Mouse (Mus musculus): Measurements from ENCODE around the gene Cnp. TPM values are rescaled to one million over a fixed set of nuclear protein-coding genes. Genes with fewer than 3 reads are reported as not detected.
A peak's percentile ranks its signal among the peaks of the same experiment; 100 is the strongest.
"Not testable (repeated sequence)": the region's sequence is repeated elsewhere in the genome, so short reads cannot be mapped to it uniquely, and the experiment has no call there.

Gene Cnp
- polyA plus RNA-seq, 1 experiment from 2014 or later = 20.3 TPM

DNA sequence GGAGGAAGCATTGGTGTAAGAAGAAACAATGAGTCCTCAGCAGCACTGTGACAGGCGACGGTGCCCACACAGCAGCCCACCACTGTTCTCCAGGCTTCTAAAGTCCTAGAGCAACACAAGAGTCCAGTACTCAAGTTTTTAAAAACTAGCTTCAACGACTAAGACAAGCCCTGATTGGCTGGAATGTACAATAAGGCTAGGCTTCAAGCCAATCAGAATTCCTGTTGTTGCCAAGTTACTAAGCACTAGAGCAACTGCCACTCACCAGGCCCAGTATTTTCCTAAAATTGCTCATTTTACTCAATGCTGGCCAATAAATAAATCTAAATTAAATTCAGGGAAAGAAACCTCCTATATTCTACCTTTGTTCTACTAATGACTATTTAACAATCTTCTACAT lies 38.5 kb downstream of the Cnp start:
- no peak for ATAC-seq (replicated peaks; ENCODE audit: low FRiP score)
- Histone ChIP-seq H3K9me3 (ENCODE audit: control insufficient read depth, low read length) (no peaks in the 10 kb centered on the region), H3K9ac (ENCODE audit: low read length) (no peak overlapping the region), H3K4me3 (ENCODE audit: low read depth, low read length) (no peak overlapping the region), H3K4me2 (ENCODE audit: low read depth, low read length, severe bottlenecking) (no peak overlapping the region), H3K27me3 (ENCODE audit: control insufficient read depth, insufficient read depth, low read length) (no peaks in the 10 kb centered on the region), H3K36me3 (ENCODE audit: control insufficient read depth, insufficient read depth, low read length) (no peaks in the 10 kb centered on the region), H3K4me1 (replicated peaks; ENCODE audit: control insufficient read depth, insufficient read depth, low read length) (peaks cover 5% of the 10 kb centered on the region; the same call in 1 of the 2 replicates), H3K27ac (ENCODE audit: low read depth, low read length) (no peak overlapping the region)
- 94% methylated on average over 3 of the region's 3 CpGs for WGBS
- no peak for DNase-seq (ENCODE audit: low spot score)

DNA sequence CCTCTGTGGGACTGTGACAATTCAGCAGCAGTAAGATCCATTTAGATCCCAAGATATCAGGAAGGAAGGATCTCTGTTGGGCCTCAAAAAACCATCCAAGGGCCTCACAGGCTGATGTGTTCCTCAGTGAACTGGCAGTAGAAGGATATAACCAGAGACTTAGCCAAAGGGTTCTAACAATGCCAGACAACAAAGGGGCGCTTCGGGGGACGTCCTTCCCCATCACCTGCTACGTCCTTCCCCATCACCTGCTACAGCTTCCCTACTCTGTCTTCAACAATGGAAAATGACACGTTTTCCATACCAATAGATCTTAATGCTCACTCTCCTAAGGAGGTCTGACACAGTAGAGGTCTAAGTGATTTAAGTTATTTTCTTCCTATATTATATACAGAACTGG lies 41.6 kb downstream of the Cnp start:
- ATAC-seq (replicated peaks; ENCODE audit: low FRiP score) (no peak), DNase-seq (ENCODE audit: low spot score) (no peak)
- Histone ChIP-seq H3K27ac (ENCODE audit: low read depth, low read length) (no peak overlapping the region), H3K4me2 (ENCODE audit: low read depth, low read length, severe bottlenecking) (no peak overlapping the region), H3K4me1 (replicated peaks; ENCODE audit: control insufficient read depth, insufficient read depth, low read length) (peaks cover 10% of the 10 kb centered on the region; the same call in 1 of the 2 replicates), H3K9ac (ENCODE audit: low read length) (no peak overlapping the region), H3K27me3 (ENCODE audit: control insufficient read depth, insufficient read depth, low read length) (no peaks in the 10 kb centered on the region), H3K4me3 (ENCODE audit: low read depth, low read length) (no peak overlapping the region), H3K9me3 (ENCODE audit: control insufficient read depth, low read length) (no peaks in the 10 kb centered on the region), H3K36me3 (ENCODE audit: control insufficient read depth, insufficient read depth, low read length) (no peaks in the 10 kb centered on the region)
- 91% methylated on average over 5 of the region's 5 CpGs for WGBS

DNA sequence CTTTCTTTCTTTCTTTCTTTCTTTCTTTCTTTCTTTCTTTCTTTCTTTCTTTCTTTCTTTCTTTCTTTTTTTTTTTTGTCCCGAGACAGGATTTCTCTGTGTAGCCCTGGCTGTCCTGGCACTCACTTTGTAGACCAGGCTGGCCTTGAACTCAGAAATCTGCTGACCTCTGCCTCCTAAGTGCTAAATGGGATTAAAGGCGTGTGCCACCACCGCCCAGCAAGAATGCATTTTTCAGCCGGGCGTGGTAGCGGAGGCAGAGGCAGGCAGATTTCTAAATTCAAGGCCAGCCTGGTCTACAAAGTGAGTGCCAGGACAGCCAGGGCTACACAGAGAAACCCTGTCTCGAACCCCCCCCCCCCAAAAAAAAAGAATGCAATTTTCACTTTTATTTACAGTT lies 42.1 kb downstream of the Cnp start:
- not testable (repeated sequence) for H3K4me2 ChIP-seq (ENCODE audit: low read depth, low read length, severe bottlenecking); ATAC-seq (replicated peaks; ENCODE audit: low FRiP score); H3K9ac ChIP-seq (ENCODE audit: low read length); H3K27me3 ChIP-seq (ENCODE audit: control insufficient read depth, insufficient read depth, low read length); H3K4me3 ChIP-seq (ENCODE audit: low read depth, low read length); H3K9me3 ChIP-seq (ENCODE audit: control insufficient read depth, low read length); H3K4me1 ChIP-seq (replicated peaks; ENCODE audit: control insufficient read depth, insufficient read depth, low read length); H3K36me3 ChIP-seq (ENCODE audit: control insufficient read depth, insufficient read depth, low read length); H3K27ac ChIP-seq (ENCODE audit: low read depth, low read length); DNase-seq (ENCODE audit: low spot score)
- WGBS = 92% methylated on average over 7 of the region's 7 CpGs

DNA sequence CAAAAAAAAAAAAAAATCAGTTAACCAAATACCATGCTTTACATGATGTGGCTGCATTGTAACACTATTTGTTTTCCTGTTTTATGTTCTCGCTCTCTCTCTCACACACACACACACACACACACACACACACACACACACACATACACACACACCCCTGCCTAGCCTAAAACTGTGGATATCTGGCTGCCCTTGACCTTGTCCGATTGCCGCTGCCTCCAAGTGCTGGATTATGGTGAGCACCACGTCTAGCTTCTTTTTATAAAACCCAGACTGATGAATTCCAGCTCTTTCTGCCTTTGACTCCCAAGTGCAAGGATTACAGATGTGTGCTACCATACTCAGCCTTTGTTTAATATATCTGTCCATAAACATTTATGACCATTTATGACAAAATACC lies 42.8 kb downstream of the Cnp start:
- no peak for ATAC-seq (replicated peaks; ENCODE audit: low FRiP score)
- no peak overlapping the region for H3K4me3 ChIP-seq (ENCODE audit: low read depth, low read length)
- peak overlapping the region; percentile 1; the same call in 1 of the 2 replicates for H3K4me2 ChIP-seq (ENCODE audit: low read depth, low read length, severe bottlenecking)

DNA sequence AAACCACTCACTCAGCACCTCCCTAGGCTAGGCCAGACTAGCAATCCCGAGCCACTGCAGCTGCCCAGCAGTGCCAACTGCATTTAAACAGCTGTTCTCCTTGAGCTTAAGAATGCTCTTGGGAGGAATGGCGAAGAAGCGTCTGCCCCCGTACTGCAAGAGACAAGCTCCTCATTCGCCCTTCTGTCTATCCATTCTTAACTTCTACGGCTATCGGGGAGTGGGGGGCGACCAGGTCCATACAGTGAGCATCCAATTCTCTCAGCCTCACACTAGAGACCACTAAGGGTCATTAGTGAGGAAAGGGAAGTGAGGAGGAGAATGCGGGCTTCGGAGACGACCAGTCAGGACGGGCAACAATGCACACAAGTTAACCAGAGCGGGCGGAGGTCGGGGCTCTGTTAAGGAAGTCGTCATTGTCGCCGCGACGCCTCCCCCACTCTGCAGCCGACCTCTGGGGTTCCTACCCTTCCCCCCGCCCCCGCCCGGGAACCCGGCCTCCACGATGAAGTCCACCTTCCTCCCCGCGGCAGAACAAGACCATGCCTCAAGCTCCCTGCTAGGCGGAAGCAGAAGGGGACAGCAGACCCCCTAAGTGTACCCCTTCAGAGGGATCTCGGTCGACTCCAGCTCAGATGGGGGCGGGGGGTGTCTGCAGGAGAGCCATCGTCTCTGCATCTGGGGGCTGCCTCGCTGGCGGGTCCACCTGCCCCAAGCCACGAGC lies 44.2 kb downstream of the Cnp start, which contains the start of gene Nkiras2:
Gene Nkiras2, plus strand, starts transcription at position 484 of the 724 bp plus-strand sequence.
- whole genome bisulfite sequencing = 1% methylated on average over 36 of the region's 36 CpGs
- peak; percentile 63 for ATAC-seq (replicated peaks; ENCODE audit: low FRiP score)

More for the DNA sequence above, 42.8 kb downstream of the Cnp start:
- Histone ChIP-seq H3K36me3 (ENCODE audit: control insufficient read depth, insufficient read depth, low read length) (no peaks in the 10 kb centered on the region), H3K9me3 (ENCODE audit: control insufficient read depth, low read length) (no peaks in the 10 kb centered on the region), H3K4me1 (replicated peaks; ENCODE audit: control insufficient read depth, insufficient read depth, low read length) (peaks cover 10% of the 10 kb centered on the region; the same call in 1 of the 2 replicates), H3K9ac (ENCODE audit: low read length) (no peak overlapping the region), H3K27ac (ENCODE audit: low read depth, low read length) (no peak overlapping the region), H3K27me3 (ENCODE audit: control insufficient read depth, insufficient read depth, low read length) (no peaks in the 10 kb centered on the region)
- DNase-seq (ENCODE audit: low spot score) = no peak
- 92% methylated on average over 4 of the region's 4 CpGs for WGBS

DNA sequence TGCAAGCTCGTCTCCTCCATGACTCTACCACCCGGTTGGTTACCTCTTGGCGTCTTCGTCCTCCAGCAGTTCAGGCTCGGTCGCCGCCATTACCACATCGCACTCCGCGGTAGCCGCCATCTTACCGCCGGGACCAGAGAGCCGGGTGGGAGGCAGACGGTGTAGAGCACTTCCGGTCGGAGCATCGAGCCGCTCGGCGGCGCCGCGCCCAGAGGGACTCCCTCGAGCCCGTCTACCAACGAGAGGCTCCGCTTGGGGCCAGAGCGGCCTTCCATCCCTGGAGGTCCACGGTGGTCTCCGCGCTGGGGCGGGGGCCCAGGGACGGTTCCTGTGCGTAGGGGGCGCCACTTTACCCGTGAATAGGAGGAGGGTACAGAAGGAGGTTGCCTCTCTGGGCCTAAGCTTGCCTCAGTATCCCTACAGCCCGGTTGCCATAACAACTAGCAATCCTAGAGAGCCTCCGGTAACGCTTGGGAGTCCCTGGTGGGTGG lies 44.8 kb downstream of the Cnp start:
- Histone ChIP-seq H3K27ac (ENCODE audit: low read depth, low read length) (peak overlapping the region; percentile 85), H3K4me2 (ENCODE audit: low read depth, low read length, severe bottlenecking) (peak overlapping the region; percentile 88), H3K27me3 (ENCODE audit: control insufficient read depth, insufficient read depth, low read length) (no peaks in the 10 kb centered on the region), H3K9me3 (ENCODE audit: control insufficient read depth, low read length) (no peaks in the 10 kb centered on the region), H3K36me3 (ENCODE audit: control insufficient read depth, insufficient read depth, low read length) (no peaks in the 10 kb centered on the region), H3K4me3 (ENCODE audit: low read depth, low read length) (peak overlapping the region; percentile 98), H3K4me1 (replicated peaks; ENCODE audit: control insufficient read depth, insufficient read depth, low read length) (peaks cover 14% of the 10 kb centered on the region; the same call in 1 of the 2 replicates), H3K9ac (ENCODE audit: low read length) (peak overlapping the region; percentile 95)
- WGBS = 0% methylated on average over 40 of the region's 40 CpGs
- ATAC-seq (replicated peaks; ENCODE audit: low FRiP score) (peak; percentile 95), DNase-seq (ENCODE audit: low spot score) (peak; percentile 99)

More for the DNA sequence above, 44.2 kb downstream of the Cnp start, which contains the start of gene Nkiras2:
- Histone ChIP-seq H3K9ac (ENCODE audit: low read length) (peak within 1 kb of the TSS; percentile 95), H3K27me3 (ENCODE audit: control insufficient read depth, insufficient read depth, low read length) (no peaks in the 10 kb centered on the region), H3K27ac (ENCODE audit: low read depth, low read length) (peak within 1 kb of the TSS; percentile 85), H3K36me3 (ENCODE audit: control insufficient read depth, insufficient read depth, low read length) (no peaks in the 10 kb centered on the region), H3K4me1 (replicated peaks; ENCODE audit: control insufficient read depth, insufficient read depth, low read length) (peaks cover 11% of the 10 kb centered on the region; the same call in 1 of the 2 replicates), H3K4me2 (ENCODE audit: low read depth, low read length, severe bottlenecking) (peak within 1 kb of the TSS; percentile 88), H3K9me3 (ENCODE audit: control insufficient read depth, low read length) (no peaks in the 10 kb centered on the region), H3K4me3 (ENCODE audit: low read depth, low read length) (peak within 1 kb of the TSS; percentile 98)
- peak; percentile 85 for DNase-seq (ENCODE audit: low spot score)

DNA sequence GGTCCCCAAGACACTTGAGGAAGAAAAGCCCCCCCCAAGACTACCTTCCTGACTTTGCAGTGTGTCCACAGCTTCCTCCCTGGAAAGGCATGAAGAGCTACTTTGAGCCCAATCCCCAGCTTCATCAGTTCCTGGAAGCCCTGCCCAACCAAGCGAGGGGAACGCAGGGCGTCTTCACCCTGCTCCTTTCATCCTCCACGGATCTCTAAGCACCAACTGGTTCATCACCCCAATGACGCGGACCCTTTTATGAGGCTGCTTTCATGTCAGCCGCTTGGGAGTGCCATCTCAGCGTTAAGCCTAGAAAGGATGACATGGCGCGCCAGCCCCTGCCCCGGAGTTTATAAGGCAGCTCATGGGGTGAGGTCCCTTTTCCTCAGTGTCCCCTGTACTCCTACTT lies 45.3 kb downstream of the Cnp start, which contains the start of gene Dnajc7:
Gene Dnajc7, minus strand, starts transcription at position 187 of the 400 bp plus-strand sequence.
- 5% methylated on average over 11 of the region's 11 CpGs for WGBS
- H3K4me1 ChIP-seq (replicated peaks; ENCODE audit: control insufficient read depth, insufficient read depth, low read length) = peaks cover 14% of the 10 kb centered on the region; the same call in 1 of the 2 replicates
- ATAC-seq (replicated peaks; ENCODE audit: low FRiP score) (no peak; the same call in 1 of the 2 replicates), DNase-seq (ENCODE audit: low spot score) (no peak)
- peak within 1 kb of the TSS; percentile 98 for H3K4me3 ChIP-seq (ENCODE audit: low read depth, low read length)
- H3K9ac ChIP-seq (ENCODE audit: low read length) = peak within 1 kb of the TSS; percentile 95
- no peaks in the 10 kb centered on the region for H3K27me3 ChIP-seq (ENCODE audit: control insufficient read depth, insufficient read depth, low read length)
- peak within 1 kb of the TSS; percentile 85 for H3K27ac ChIP-seq (ENCODE audit: low read depth, low read length)
- H3K9me3 ChIP-seq (ENCODE audit: control insufficient read depth, low read length) = no peaks in the 10 kb centered on the region
- no peaks in the 10 kb centered on the region for H3K36me3 ChIP-seq (ENCODE audit: control insufficient read depth, insufficient read depth, low read length)
- H3K4me2 ChIP-seq (ENCODE audit: low read depth, low read length, severe bottlenecking) = peak within 1 kb of the TSS; percentile 88

DNA sequence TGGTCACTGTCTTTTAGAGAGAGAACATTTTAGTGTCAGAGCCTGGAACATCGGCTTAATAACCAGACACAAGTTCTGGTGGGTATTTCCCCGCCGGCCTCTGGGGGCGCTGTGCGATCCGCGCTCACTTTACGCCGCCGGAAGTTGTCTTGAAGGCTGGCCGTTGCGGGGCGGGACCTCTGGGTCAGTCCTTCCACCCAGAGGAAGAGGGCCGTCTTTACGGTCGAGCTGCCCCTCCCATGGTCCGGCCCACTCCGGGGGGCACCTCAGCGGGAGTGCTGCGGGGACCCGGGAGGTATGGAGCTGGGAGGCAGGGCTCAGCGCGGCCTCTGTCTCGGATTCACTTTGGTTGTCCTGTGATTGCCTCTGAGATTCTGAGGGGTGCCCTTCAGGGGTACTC lies 48.0 kb downstream of the Cnp start:
- Histone ChIP-seq H3K9me3 (ENCODE audit: control insufficient read depth, low read length) (no peaks in the 10 kb centered on the region), H3K9ac (ENCODE audit: low read length) (peak overlapping the region; percentile 88), H3K27ac (ENCODE audit: low read depth, low read length) (peak overlapping the region; percentile 57), H3K36me3 (ENCODE audit: control insufficient read depth, insufficient read depth, low read length) (no peaks in the 10 kb centered on the region; the same call in 1 of the 2 replicates), H3K4me3 (ENCODE audit: low read depth, low read length) (peak overlapping the region; percentile 84), H3K4me2 (ENCODE audit: low read depth, low read length, severe bottlenecking) (peak overlapping the region; percentile 59), H3K27me3 (ENCODE audit: control insufficient read depth, insufficient read depth, low read length) (no peaks in the 10 kb centered on the region), H3K4me1 (replicated peaks; ENCODE audit: control insufficient read depth, insufficient read depth, low read length) (peaks cover 13% of the 10 kb centered on the region; the same call in 1 of the 2 replicates)
- ATAC-seq (replicated peaks; ENCODE audit: low FRiP score) = peak; percentile 69
- DNase-seq (ENCODE audit: low spot score) = peak; percentile 97
- WGBS = under 1% methylated on average over 24 of the region's 24 CpGs

Measured in forebrain, embryonic 11.5 days (tissue).